Mouse (Mus musculus): ENCODE measurements around the gene Chrna9. TPM values are rescaled to one million over a fixed set of nuclear protein-coding genes. Genes with fewer than 3 reads are reported as not detected.

Chrna9 gene
- polyA plus RNA-seq, 1 experiment from 2014 or later = not detected

GRCm38 (mm10) chr5:65902811-65903210 is 31.9 kb upstream of the Chrna9 start:
- WGBS (ENCODE audit: insufficient replicate concordance) = 78% methylated on average over 9 of the region's 9 CpGs
- H3K4me1 ChIP-seq (ENCODE audit: insufficient read depth) = peaks cover 8% of the 10 kb centered on the region; the same call in 1 of the 2 replicates
- H3K9ac ChIP-seq (replicated peaks) = no peak overlapping the region
- no peaks in the 10 kb centered on the region for H3K27me3 ChIP-seq (ENCODE audit: insufficient read depth, low read length)
- ATAC-seq = no peak
- no peak overlapping the region for H3K27ac ChIP-seq (ENCODE audit: low read depth)
- peaks cover 4% of the 10 kb centered on the region; the same call in 1 of the 2 replicates for H3K9me3 ChIP-seq (ENCODE audit: low read length)
- no peak overlapping the region for H3K4me2 ChIP-seq (ENCODE audit: low read depth, low read length)
- no peaks in the 10 kb centered on the region for H3K36me3 ChIP-seq (replicated peaks; ENCODE audit: insufficient read depth, low read length)
- no peak for TF ChIP-seq EP300 (IDR thresholded peaks at IDR 0.05; ENCODE audit: low read depth)
- no peak for TF ChIP-seq CTCF (IDR thresholded peaks at IDR 0.05; ENCODE audit: low read depth)
- no peak for DNase-seq
- H3K4me3 ChIP-seq (ENCODE audit: low read depth, low read length) = no peak overlapping the region

- Histone ChIP-seq H3K4me2 (ENCODE audit: low read depth, low read length) (no peak overlapping the region), H3K27ac (ENCODE audit: low read depth) (no peak overlapping the region), H3K4me3 (ENCODE audit: low read depth, low read length) (no peak overlapping the region), H3K27me3 (ENCODE audit: insufficient read depth, low read length) (no peaks in the 10 kb centered on the region), H3K9me3 (ENCODE audit: low read length) (peaks cover 4% of the 10 kb centered on the region; the same call in 1 of the 2 replicates), H3K9ac (replicated peaks) (no peak overlapping the region), H3K4me1 (ENCODE audit: insufficient read depth) (peaks cover 8% of the 10 kb centered on the region; the same call in 1 of the 2 replicates), H3K36me3 (replicated peaks; ENCODE audit: insufficient read depth, low read length) (no peaks in the 10 kb centered on the region)
- no peak for DNase-seq
- no peak for TF ChIP-seq CTCF (IDR thresholded peaks at IDR 0.05; ENCODE audit: low read depth)
- TF ChIP-seq EP300 (IDR thresholded peaks at IDR 0.05; ENCODE audit: low read depth) = no peak
- 84% methylated on average over 4 of the region's 4 CpGs for WGBS (ENCODE audit: insufficient replicate concordance)
- no peak for ATAC-seq
These were observed 30.2 kb upstream of the Chrna9 start for GRCm38 (mm10) chr5:65904476-65904875.

- H3K9ac ChIP-seq (replicated peaks) = no peak overlapping the region
- no peaks in the 10 kb centered on the region for H3K36me3 ChIP-seq (replicated peaks; ENCODE audit: insufficient read depth, low read length)
- H3K27me3 ChIP-seq (ENCODE audit: insufficient read depth, low read length) = no peaks in the 10 kb centered on the region
- TF ChIP-seq EP300 (IDR thresholded peaks at IDR 0.05; ENCODE audit: low read depth) (no peak), CTCF (IDR thresholded peaks at IDR 0.05; ENCODE audit: low read depth) (no peak)
- WGBS (ENCODE audit: insufficient replicate concordance) = 75% methylated on average over 2 of the region's 2 CpGs
- no peaks in the 10 kb centered on the region for H3K4me1 ChIP-seq (ENCODE audit: insufficient read depth)
- H3K9me3 ChIP-seq (ENCODE audit: low read length) = peaks cover 4% of the 10 kb centered on the region; the same call in 1 of the 2 replicates
- no peak for DNase-seq
- no peak overlapping the region for H3K27ac ChIP-seq (ENCODE audit: low read depth)
- ATAC-seq = no peak
- no peak overlapping the region for H3K4me3 ChIP-seq (ENCODE audit: low read depth, low read length)
- no peak overlapping the region for H3K4me2 ChIP-seq (ENCODE audit: low read depth, low read length)
These were observed 26.0 kb upstream of the Chrna9 start for GRCm38 (mm10) chr5:65908751-65909150.

- Histone ChIP-seq H3K36me3 (replicated peaks; ENCODE audit: insufficient read depth, low read length) (no peaks in the 10 kb centered on the region), H3K27me3 (ENCODE audit: insufficient read depth, low read length) (no peaks in the 10 kb centered on the region), H3K9ac (replicated peaks) (no peak overlapping the region), H3K4me1 (ENCODE audit: insufficient read depth) (no peaks in the 10 kb centered on the region), H3K4me2 (ENCODE audit: low read depth, low read length) (no peak overlapping the region), H3K9me3 (ENCODE audit: low read length) (peaks cover 1% of the 10 kb centered on the region; the same call in 1 of the 2 replicates), H3K4me3 (ENCODE audit: low read depth, low read length) (no peak overlapping the region), H3K27ac (ENCODE audit: low read depth) (no peak overlapping the region)
- ATAC-seq (no peak), DNase-seq (no peak)
- TF ChIP-seq CTCF (IDR thresholded peaks at IDR 0.05; ENCODE audit: low read depth) = no peak
- TF ChIP-seq EP300 (IDR thresholded peaks at IDR 0.05; ENCODE audit: low read depth) = no peak
- 69% methylated on average over 4 of the region's 4 CpGs for WGBS (ENCODE audit: insufficient replicate concordance)
These were observed 25.4 kb upstream of the Chrna9 start for GRCm38 (mm10) chr5:65909321-65909720.

GRCm38 (mm10) chr5:65910398-65910797 is 24.3 kb upstream of the Chrna9 start:
- TF ChIP-seq EP300 (IDR thresholded peaks at IDR 0.05; ENCODE audit: low read depth) (no peak), CTCF (IDR thresholded peaks at IDR 0.05; ENCODE audit: low read depth) (no peak)
- Histone ChIP-seq H3K9ac (replicated peaks) (no peak overlapping the region), H3K4me2 (ENCODE audit: low read depth, low read length) (no peak overlapping the region), H3K4me3 (ENCODE audit: low read depth, low read length) (no peak overlapping the region), H3K36me3 (replicated peaks; ENCODE audit: insufficient read depth, low read length) (no peaks in the 10 kb centered on the region), H3K27me3 (ENCODE audit: insufficient read depth, low read length) (no peaks in the 10 kb centered on the region), H3K4me1 (ENCODE audit: insufficient read depth) (no peaks in the 10 kb centered on the region), H3K27ac (ENCODE audit: low read depth) (peak overlapping the region; percentile 67), H3K9me3 (ENCODE audit: low read length) (no peaks in the 10 kb centered on the region)
- DNase-seq = peak; percentile 32
- ATAC-seq = peak; percentile 48; the same call in 1 of the 2 replicates
- WGBS (ENCODE audit: insufficient replicate concordance) = 68% methylated on average over 4 of the region's 4 CpGs

- Histone ChIP-seq H3K9me3 (ENCODE audit: low read length) (no peaks in the 10 kb centered on the region), H3K4me1 (ENCODE audit: insufficient read depth) (no peaks in the 10 kb centered on the region), H3K27ac (ENCODE audit: low read depth) (no peak overlapping the region), H3K4me3 (ENCODE audit: low read depth, low read length) (no peak overlapping the region), H3K36me3 (replicated peaks; ENCODE audit: insufficient read depth, low read length) (no peaks in the 10 kb centered on the region), H3K27me3 (ENCODE audit: insufficient read depth, low read length) (no peaks in the 10 kb centered on the region), H3K4me2 (ENCODE audit: low read depth, low read length) (no peak overlapping the region), H3K9ac (replicated peaks) (no peak overlapping the region)
- TF ChIP-seq CTCF (IDR thresholded peaks at IDR 0.05; ENCODE audit: low read depth) = no peak
- no peak for TF ChIP-seq EP300 (IDR thresholded peaks at IDR 0.05; ENCODE audit: low read depth)
- WGBS (ENCODE audit: insufficient replicate concordance) = 47% methylated on average over 7 of the region's 7 CpGs
- DNase-seq (no peak), ATAC-seq (no peak)
These were observed 23.0 kb upstream of the Chrna9 start for GRCm38 (mm10) chr5:65911676-65912075.

GRCm38 (mm10) chr5:65912201-65912600 is 22.5 kb upstream of the Chrna9 start:
- Histone ChIP-seq H3K9me3 (ENCODE audit: low read length) (no peaks in the 10 kb centered on the region), H3K4me2 (ENCODE audit: low read depth, low read length) (no peak overlapping the region), H3K27ac (ENCODE audit: low read depth) (no peak overlapping the region), H3K4me3 (ENCODE audit: low read depth, low read length) (no peak overlapping the region), H3K36me3 (replicated peaks; ENCODE audit: insufficient read depth, low read length) (no peaks in the 10 kb centered on the region), H3K9ac (replicated peaks) (no peak overlapping the region), H3K27me3 (ENCODE audit: insufficient read depth, low read length) (no peaks in the 10 kb centered on the region), H3K4me1 (ENCODE audit: insufficient read depth) (no peaks in the 10 kb centered on the region)
- no peak for DNase-seq
- WGBS (ENCODE audit: insufficient replicate concordance) = 67% methylated on average over 5 of the region's 5 CpGs
- ATAC-seq = no peak
- TF ChIP-seq CTCF (IDR thresholded peaks at IDR 0.05; ENCODE audit: low read depth) = no peak
- TF ChIP-seq EP300 (IDR thresholded peaks at IDR 0.05; ENCODE audit: low read depth) = no peak

All from liver, postnatal 0 days (tissue).